Mouse (Mus musculus) hindbrain, postnatal 0 days (tissue): Measurements from ENCODE around the gene Gys1. TPM values are rescaled to one million over a fixed set of nuclear protein-coding genes. Genes with fewer than 3 reads are reported as not detected.

Experiments
- ATAC-seq: fragments of 200-750 bp; cut with Nextera tagmentation; 2 replicates; pipeline ENCODE4 v1.8.0; 2017; ENCODE audit warnings: mild to moderate bottlenecking, moderate TSS enrichment, moderate library complexity
- DNase-seq: peaks from one replicate; pipeline ENCODE4 v3.0.0-alpha.2; 2015; ENCODE audit warnings: low spot score
- H3K27ac ChIP-seq: fragments of 300-500 bp; sonication (generic); 2 replicates; pipeline ENCODE4 v1.5.1; 2014; ENCODE audit warnings: mild to moderate bottlenecking
- H3K27me3 ChIP-seq: fragments of 300-500 bp; sonication (generic); 2 replicates; pipeline ENCODE4 v1.6.1; 2014; ENCODE audit warnings: low read length, mixed read lengths; ENCODE audit not compliant: insufficient read depth
- H3K36me3 ChIP-seq: fragments of 300-500 bp; sonication (generic); 2 replicates; pipeline ENCODE4 v1.6.1; 2014; ENCODE audit warnings: low read length, mixed read lengths; ENCODE audit not compliant: insufficient read depth
- H3K4me1 ChIP-seq: fragments of 300-500 bp; sonication (generic); 2 replicates; pipeline ENCODE4 v1.6.1; 2014; ENCODE audit warnings: antibody characterized with exemption, low read length, mixed read lengths; ENCODE audit not compliant: insufficient read depth
- H3K4me2 ChIP-seq: fragments of 300-500 bp; sonication (generic); 2 replicates; pipeline ENCODE4 v1.6.1; 2014; ENCODE audit warnings: low read depth, mild to moderate bottlenecking, low read length, moderate library complexity, mixed read lengths
- H3K4me3 ChIP-seq: fragments of 300-500 bp; sonication (generic); 2 replicates; pipeline ENCODE4 v1.5.1; 2014; ENCODE audit warnings: low read length
- H3K9ac ChIP-seq: fragments of 300-500 bp; sonication (generic); replicated peaks from 2 replicates; pipeline ENCODE4 v1.6.1; 2014; ENCODE audit warnings: mild to moderate bottlenecking, low read length, moderate library complexity, mixed read lengths
- H3K9me3 ChIP-seq: fragments of 300-500 bp; sonication (generic); 2 replicates; pipeline ENCODE4 v1.6.1; 2016; ENCODE audit warnings: low read length, mixed read lengths
- CTCF ChIP-seq: IDR thresholded peaks from 2 replicates; pipeline ENCODE4 v1.5.1; 2016; ENCODE audit warnings: antibody characterized with exemption, control low read depth, low read depth
- WGBS: fragments of 180-500 bp; shearing (Covaris S2); extraction: QIAGEN DNeasy Blood & Tissue Kit; methylation state at CpG from one replicate; pipeline ENCODE4 v1.1.7; 2014; 5-methylcytosine and 5-hydroxymethylcytosine counted together
- polyA plus RNA-seq: library from polyadenylated mRNA; unstranded; fragments of >200 nt; fragmentation: Nextera tagmentation; extraction: Ambion mirVana; gene quantifications from 2 replicates; pipeline ENCODE4 v1.2.1, GENCODE M21; 2015
- total RNA-seq: library from RNA; depleted of rRNA; stranded (reverse); fragments of >200 nt; gene quantifications from 2 replicates; pipeline ENCODE4 v1.2.3, GENCODE M21; 2014

Gene Gys1
- total and polyA plus RNA-seq, 2 experiments from 2014 or later: 16.4 to 22.4 TPM

GRCm38 (mm10) chr7:45433835-45434202 lies 825 bp upstream of the Gys1 start:
- Histone ChIP-seq H3K27me3 (no peaks in the 10 kb centered on the region), H3K27ac (peak overlapping the region; percentile 78), H3K36me3 (peaks cover 13% of the 10 kb centered on the region; the same call in 1 of the 2 replicates), H3K4me3 (peak overlapping the region; percentile 59), H3K9ac (peak overlapping the region; percentile 75), H3K9me3 (no peaks in the 10 kb centered on the region), H3K4me1 (peaks cover 17% of the 10 kb centered on the region), H3K4me2 (peak overlapping the region; percentile 99)
- WGBS: 3% methylated on average over 7 of the region's 7 CpGs
- TF ChIP-seq CTCF: no peak
- no peak for DNase-seq
- no peak for ATAC-seq

GRCm38 (mm10) chr7:45435038-45435437 lies 394 bp downstream of the Gys1 start:
- DNase-seq (no peak), ATAC-seq (no peak)

GRCm38 (mm10) chr7:45436444-45436843 lies 1.8 kb downstream of the Gys1 start:
- WGBS: 94% methylated on average over 5 of the region's 5 CpGs
- ATAC-seq (no peak), DNase-seq (no peak)
- no peak overlapping the region for H3K4me2 ChIP-seq
- no peak overlapping the region for H3K27ac ChIP-seq
- H3K36me3 ChIP-seq: peaks cover under 1% of the 10 kb centered on the region; the same call in 1 of the 2 replicates
- no peak overlapping the region for H3K4me3 ChIP-seq
- H3K9ac ChIP-seq: no peak overlapping the region
- H3K9me3 ChIP-seq: no peaks in the 10 kb centered on the region
- peaks cover 17% of the 10 kb centered on the region for H3K4me1 ChIP-seq
- TF ChIP-seq CTCF: no peak
- no peaks in the 10 kb centered on the region for H3K27me3 ChIP-seq

More at GRCm38 (mm10) chr7:45435038-45435437, 394 bp downstream of the Gys1 start:
- Histone ChIP-seq H3K4me1 (peaks cover 17% of the 10 kb centered on the region), H3K4me3 (peak overlapping the region; percentile 59), H3K4me2 (peak overlapping the region; percentile 67), H3K9me3 (no peaks in the 10 kb centered on the region), H3K36me3 (peaks cover 3% of the 10 kb centered on the region; the same call in 1 of the 2 replicates), H3K9ac (peak overlapping the region; percentile 67), H3K27ac (peak overlapping the region; percentile 70), H3K27me3 (no peaks in the 10 kb centered on the region)
- WGBS: under 1% methylated on average over 16 of the region's 16 CpGs
- TF ChIP-seq CTCF: no peak

- WGBS: 33% methylated on average over 6 of the region's 6 CpGs
- H3K4me1 ChIP-seq: peaks cover 17% of the 10 kb centered on the region
- ATAC-seq: no peak
- no peak for TF ChIP-seq CTCF
- H3K4me2 ChIP-seq: peak overlapping the region; percentile 21; the same call in 1 of the 2 replicates
- no peaks in the 10 kb centered on the region for H3K9me3 ChIP-seq
- H3K36me3 ChIP-seq: peaks cover 3% of the 10 kb centered on the region; the same call in 1 of the 2 replicates
- no peak overlapping the region for H3K4me3 ChIP-seq
- no peak for DNase-seq
- no peaks in the 10 kb centered on the region for H3K27me3 ChIP-seq
- no peak overlapping the region for H3K9ac ChIP-seq
- H3K27ac ChIP-seq: no peak overlapping the region
Observed at GRCm38 (mm10) chr7:45437046-45437445, 2.4 kb downstream of the Gys1 start.

- Histone ChIP-seq H3K4me3 (no peak within 1 kb of the TSS), H3K27ac (no peak within 1 kb of the TSS), H3K36me3 (peaks cover 5% of the 10 kb centered on the region), H3K4me1 (peaks cover 17% of the 10 kb centered on the region), H3K9me3 (no peaks in the 10 kb centered on the region), H3K4me2 (peak within 1 kb of the TSS; percentile 21; the same call in 1 of the 2 replicates), H3K9ac (0 out of 2 replicates have a peak within 1 kb of the TSS, but pooled peaks have one; percentile 2), H3K27me3 (no peaks in the 10 kb centered on the region)
- TF ChIP-seq CTCF: peak; percentile 19; the same call in 1 of the 2 replicates
- 32% methylated on average over 19 of the region's 19 CpGs for WGBS
- no peak for DNase-seq
- ATAC-seq: no peak
Observed at GRCm38 (mm10) chr7:45437521-45438276, 3.1 kb downstream of the Gys1 start, which contains the start of gene Ruvbl2. TSS of gene Ruvbl2 (minus strand) at chr7:45438096.

- no peaks in the 10 kb centered on the region for H3K4me1 ChIP-seq
- no peaks in the 10 kb centered on the region for H3K9me3 ChIP-seq
- no peaks in the 10 kb centered on the region for H3K27me3 ChIP-seq
- no peak overlapping the region for H3K4me2 ChIP-seq
- WGBS: 91% methylated on average over 22 of the region's 22 CpGs
- TF ChIP-seq CTCF: no peak
- no peak for ATAC-seq
- no peak overlapping the region for H3K4me3 ChIP-seq
- no peak for DNase-seq
- H3K9ac ChIP-seq: no peak overlapping the region
- H3K27ac ChIP-seq: no peak overlapping the region
- H3K36me3 ChIP-seq: peaks cover 20% of the 10 kb centered on the region
Observed at GRCm38 (mm10) chr7:45443526-45444420, 9.1 kb downstream of the Gys1 start.
